Mouse (Mus musculus): ENCODE data around the gene Pigv.

Pigv gene

GRCm38 (mm10) chr4:133671881-133672844, at the start of gene Pigv:
Gene Pigv (minus strand): TSS chr4:133672647.
- DNase-seq: peak; percentile 95

- DNase-seq: no peak
Measured at GRCm38 (mm10) chr4:133719791-133720190, 47.3 kb upstream of the Pigv start.

GRCm38 (mm10) chr4:133712755-133713154, 40.3 kb upstream of the Pigv start:
- no peak for DNase-seq

- no peak for DNase-seq
Measured at GRCm38 (mm10) chr4:133711307-133712076, 39.0 kb upstream of the Pigv start.

GRCm38 (mm10) chr4:133709395-133709794, 36.9 kb upstream of the Pigv start:
- DNase-seq: peak; percentile 52 to 75

- DNase-seq: no peak
Measured at GRCm38 (mm10) chr4:133707464-133707863, 35.0 kb upstream of the Pigv start.

- DNase-seq: peak; percentile 79 to 90
Measured at GRCm38 (mm10) chr4:133706956-133707355, 34.5 kb upstream of the Pigv start.

- peak in 1 of 2 experiments; percentile 22 for DNase-seq
Measured at GRCm38 (mm10) chr4:133705062-133705461, 32.6 kb upstream of the Pigv start.

GRCm38 (mm10) chr4:133700905-133701368, 28.5 kb upstream of the Pigv start:
- DNase-seq: peak; percentile 66 to 73

GRCm38 (mm10) chr4:133695363-133695762, 22.9 kb upstream of the Pigv start:
- peak in 1 of 2 experiments; percentile 14 for DNase-seq

GRCm38 (mm10) chr4:133690252-133690651, 17.8 kb upstream of the Pigv start:
- DNase-seq: peak; percentile 57 to 74

GRCm38 (mm10) chr4:133688417-133689067, 16.1 kb upstream of the Pigv start:
- DNase-seq: peak; percentile 29 to 59

- no peak for DNase-seq
Measured at GRCm38 (mm10) chr4:133687126-133687525, 14.7 kb upstream of the Pigv start.

- no peak for DNase-seq
Measured at GRCm38 (mm10) chr4:133686512-133686911, 14.1 kb upstream of the Pigv start.

- no peak for DNase-seq
Measured at GRCm38 (mm10) chr4:133680206-133680786, 7.8 kb upstream of the Pigv start.

GRCm38 (mm10) chr4:133679629-133680028, 7.2 kb upstream of the Pigv start:
- DNase-seq: no peak

- no peak for DNase-seq
Measured at GRCm38 (mm10) chr4:133677266-133677665, 4.8 kb upstream of the Pigv start.

- no peak for DNase-seq
Measured at GRCm38 (mm10) chr4:133676189-133676588, 3.7 kb upstream of the Pigv start.

GRCm38 (mm10) chr4:133675594-133676016, 3.2 kb upstream of the Pigv start:
- peak; percentile 88 to 92 for DNase-seq

- DNase-seq: no peak
Measured at GRCm38 (mm10) chr4:133674331-133674695, 1.9 kb upstream of the Pigv start.

GRCm38 (mm10) chr4:133673666-133674330, 1.4 kb upstream of the Pigv start:
- peak; percentile 76 to 79 for DNase-seq
